Mouse (Mus musculus): Measurements from ENCODE around the gene Sema6b. TPM values are rescaled to one million over a fixed set of nuclear protein-coding genes. Genes with fewer than 3 reads are reported as not detected.

Gene Sema6b
- polyA plus RNA-seq, 1 experiment from 2014 or later = 9.4 TPM

GRCm38 (mm10) chr17:56125276-56125630 is 14.9 kb downstream of the Sema6b start:
- Histone ChIP-seq H3K36me3 (ENCODE audit: control insufficient read depth, insufficient read depth, low read length) (peaks cover 34% of the 10 kb centered on the region), H3K4me3 (ENCODE audit: low read depth, low read length) (no peak overlapping the region), H3K27me3 (replicated peaks; ENCODE audit: control insufficient read depth, insufficient read depth, low read length) (peaks cover 43% of the 10 kb centered on the region), H3K4me1 (ENCODE audit: control insufficient read depth, insufficient read depth, low read length) (no peaks in the 10 kb centered on the region), H3K27ac (ENCODE audit: low read depth, low read length) (no peak overlapping the region), H3K9ac (ENCODE audit: low read length) (no peak overlapping the region), H3K9me3 (replicated peaks; ENCODE audit: control insufficient read depth, low read length) (peaks cover 10% of the 10 kb centered on the region), H3K4me2 (ENCODE audit: low read length) (no peak overlapping the region)
- DNase-seq (ENCODE audit: low spot score) (no peak), ATAC-seq (no peak)
- 87% methylated on average over 4 of the region's 4 CpGs for WGBS

DNA sequence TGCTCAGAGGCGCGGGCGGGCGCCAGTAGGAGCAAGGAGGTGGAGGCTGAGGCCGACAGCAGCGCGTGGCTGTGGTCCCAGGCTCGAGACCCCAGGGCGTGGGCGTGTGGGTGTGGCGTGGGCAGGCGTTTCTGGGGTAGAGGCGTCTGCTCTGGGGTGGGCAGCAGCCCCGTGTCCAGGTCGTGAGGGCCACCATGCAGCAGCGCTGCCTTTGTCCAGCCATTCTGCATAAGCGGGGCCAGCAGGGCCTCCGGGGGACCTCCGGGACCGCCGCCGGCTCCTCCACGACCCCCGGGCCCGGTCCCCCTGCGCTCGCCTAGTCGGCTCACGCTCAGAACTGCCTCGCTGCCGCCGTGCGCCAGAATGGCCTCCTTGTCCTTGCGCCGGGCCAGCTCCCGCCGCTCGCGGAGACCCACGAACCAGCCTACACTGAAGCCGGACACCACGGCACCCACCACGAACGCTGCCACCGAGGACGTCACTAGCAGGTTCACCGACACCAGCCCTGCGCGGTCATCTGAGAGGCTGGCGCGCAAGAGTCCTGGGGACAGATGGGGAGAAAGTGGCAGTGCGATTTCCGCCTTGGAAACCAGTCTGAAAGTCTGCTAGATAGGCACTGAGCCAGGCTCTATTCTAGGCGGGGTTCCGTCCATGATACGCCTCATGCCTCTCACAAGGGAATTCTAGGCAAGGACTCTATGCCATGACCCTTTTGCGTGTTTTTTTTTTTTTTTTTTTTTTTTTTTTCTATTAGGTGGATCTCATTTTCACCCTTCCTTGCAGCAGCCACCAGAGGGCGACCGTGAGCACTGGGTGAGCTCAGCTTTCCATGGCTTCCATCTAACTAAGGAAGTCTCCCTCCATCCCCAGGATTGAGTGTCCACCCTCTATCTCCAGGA is 15.5 kb downstream of the Sema6b start:
- H3K9ac ChIP-seq (ENCODE audit: low read length) = peak overlapping the region; percentile 45
- H3K36me3 ChIP-seq (ENCODE audit: control insufficient read depth, insufficient read depth, low read length) = peaks cover 32% of the 10 kb centered on the region
- H3K27ac ChIP-seq (ENCODE audit: low read depth, low read length) = no peak overlapping the region
- H3K9me3 ChIP-seq (replicated peaks; ENCODE audit: control insufficient read depth, low read length) = peaks cover 10% of the 10 kb centered on the region
- no peaks in the 10 kb centered on the region for H3K4me1 ChIP-seq (ENCODE audit: control insufficient read depth, insufficient read depth, low read length)
- DNase-seq (ENCODE audit: low spot score) (peak; percentile 51), ATAC-seq (peak; percentile 11; the same call in 1 of the 2 replicates)
- peaks cover 50% of the 10 kb centered on the region for H3K27me3 ChIP-seq (replicated peaks; ENCODE audit: control insufficient read depth, insufficient read depth, low read length)
- peak overlapping the region; percentile 20; the same call in 1 of the 2 replicates for H3K4me3 ChIP-seq (ENCODE audit: low read depth, low read length)
- peak overlapping the region; percentile 44 for H3K4me2 ChIP-seq (ENCODE audit: low read length)
- WGBS = 6% methylated on average over 52 of the region's 59 CpGs

DNA sequence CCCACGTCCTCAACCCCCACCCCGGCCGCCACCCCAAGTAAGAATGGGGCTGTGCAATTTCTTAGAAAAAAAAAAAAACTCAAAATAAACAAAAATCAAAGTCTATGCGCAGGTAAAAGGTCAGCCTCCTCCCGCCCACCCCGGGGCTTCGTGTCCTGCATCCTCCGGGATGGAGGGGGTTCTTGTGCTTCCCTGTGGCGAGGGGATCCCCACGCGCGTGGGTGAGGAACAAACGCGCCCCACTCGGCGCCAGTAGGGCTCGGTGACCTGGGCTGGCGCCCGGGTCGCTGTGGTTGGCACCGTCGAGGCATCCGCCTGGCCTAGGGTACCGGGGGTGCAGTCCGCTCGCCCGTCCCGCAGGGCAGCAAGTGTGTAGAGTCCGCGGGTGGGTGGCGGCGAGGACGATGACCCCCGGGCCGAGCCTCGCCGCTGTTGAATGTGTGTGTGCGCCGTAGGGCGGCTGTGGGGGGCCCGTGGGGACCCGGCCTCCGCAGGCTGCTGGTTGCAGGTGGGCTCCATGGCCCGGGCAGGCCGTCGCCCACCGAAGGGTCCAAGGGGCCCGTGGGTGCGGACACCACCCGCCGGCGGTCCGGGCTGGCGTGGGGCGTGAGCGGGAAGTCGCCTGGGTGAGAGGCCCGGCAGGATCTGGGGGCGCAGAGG is 16.3 kb downstream of the Sema6b start:
- peaks cover 10% of the 10 kb centered on the region for H3K9me3 ChIP-seq (replicated peaks; ENCODE audit: control insufficient read depth, low read length)
- H3K4me2 ChIP-seq (ENCODE audit: low read length) = peak overlapping the region; percentile 44
- ATAC-seq (peak; percentile 9; the same call in 1 of the 2 replicates), DNase-seq (ENCODE audit: low spot score) (no peak)
- H3K4me3 ChIP-seq (ENCODE audit: low read depth, low read length) = no peak overlapping the region
- no peaks in the 10 kb centered on the region for H3K4me1 ChIP-seq (ENCODE audit: control insufficient read depth, insufficient read depth, low read length)
- no peak overlapping the region for H3K27ac ChIP-seq (ENCODE audit: low read depth, low read length)
- H3K9ac ChIP-seq (ENCODE audit: low read length) = no peak overlapping the region
- WGBS = 54% methylated on average over 59 of the region's 59 CpGs
- peaks cover 28% of the 10 kb centered on the region for H3K36me3 ChIP-seq (ENCODE audit: control insufficient read depth, insufficient read depth, low read length)
- peaks cover 57% of the 10 kb centered on the region for H3K27me3 ChIP-seq (replicated peaks; ENCODE audit: control insufficient read depth, insufficient read depth, low read length)

- Histone ChIP-seq H3K36me3 (ENCODE audit: control insufficient read depth, insufficient read depth, low read length) (peaks cover 25% of the 10 kb centered on the region), H3K27me3 (replicated peaks; ENCODE audit: control insufficient read depth, insufficient read depth, low read length) (peaks cover 64% of the 10 kb centered on the region), H3K9ac (ENCODE audit: low read length) (no peak overlapping the region), H3K9me3 (replicated peaks; ENCODE audit: control insufficient read depth, low read length) (peaks cover 10% of the 10 kb centered on the region), H3K4me1 (ENCODE audit: control insufficient read depth, insufficient read depth, low read length) (no peaks in the 10 kb centered on the region), H3K4me2 (ENCODE audit: low read length) (no peak overlapping the region), H3K27ac (ENCODE audit: low read depth, low read length) (no peak overlapping the region), H3K4me3 (ENCODE audit: low read depth, low read length) (no peak overlapping the region)
- ATAC-seq (no peak), DNase-seq (ENCODE audit: low spot score) (no peak)
- WGBS = 87% methylated on average over 12 of the region's 12 CpGs
Observed at GRCm38 (mm10) chr17:56123161-56123560, 17.0 kb downstream of the Sema6b start.

DNA sequence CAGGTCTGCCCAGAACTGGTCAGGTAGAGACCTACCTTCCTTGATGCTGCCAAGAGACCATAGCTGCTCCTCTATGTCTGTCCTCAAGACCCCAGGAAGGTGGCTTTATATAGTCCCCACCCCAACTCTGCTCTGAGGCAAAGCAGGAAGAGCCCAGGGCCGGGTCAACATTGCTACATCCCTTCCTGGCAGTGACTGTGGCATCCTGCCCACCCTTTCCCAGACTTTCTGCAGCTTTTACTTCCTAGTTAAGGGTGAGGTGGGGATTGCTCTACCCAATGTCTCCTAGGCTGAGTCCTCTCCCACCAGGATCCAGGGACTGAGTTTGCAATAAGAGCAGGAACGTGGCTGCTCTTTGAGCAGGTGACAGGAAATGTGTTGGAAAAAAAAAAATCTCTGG is 18.3 kb downstream of the Sema6b start, which contains the start of gene Lrg1:
Gene Lrg1 (minus strand): TSS at position 176 of the 400 bp plus-strand sequence.
- no peak for DNase-seq (ENCODE audit: low spot score)
- peaks cover 65% of the 10 kb centered on the region for H3K27me3 ChIP-seq (replicated peaks; ENCODE audit: control insufficient read depth, insufficient read depth, low read length)
- no peak within 1 kb of the TSS for H3K4me3 ChIP-seq (ENCODE audit: low read depth, low read length)
- H3K27ac ChIP-seq (ENCODE audit: low read depth, low read length) = no peak within 1 kb of the TSS
- H3K9me3 ChIP-seq (replicated peaks; ENCODE audit: control insufficient read depth, low read length) = peaks cover 10% of the 10 kb centered on the region
- H3K36me3 ChIP-seq (ENCODE audit: control insufficient read depth, insufficient read depth, low read length) = peaks cover 15% of the 10 kb centered on the region
- no peak within 1 kb of the TSS for H3K4me2 ChIP-seq (ENCODE audit: low read length)
- no peak within 1 kb of the TSS for H3K9ac ChIP-seq (ENCODE audit: low read length)
- no peak for ATAC-seq
- 0 out of 2 replicates have a peak, but pooled peaks cover 4% of the 10 kb centered on the region for H3K4me1 ChIP-seq (ENCODE audit: control insufficient read depth, insufficient read depth, low read length)
- WGBS = 57% methylated on average over 2 of the region's 2 CpGs

GRCm38 (mm10) chr17:56119981-56120880 is 19.9 kb downstream of the Sema6b start:
- Histone ChIP-seq H3K27me3 (replicated peaks; ENCODE audit: control insufficient read depth, insufficient read depth, low read length) (peaks cover 72% of the 10 kb centered on the region), H3K27ac (ENCODE audit: low read depth, low read length) (no peak overlapping the region), H3K4me1 (ENCODE audit: control insufficient read depth, insufficient read depth, low read length) (0 out of 2 replicates have a peak, but pooled peaks cover 4% of the 10 kb centered on the region), H3K36me3 (ENCODE audit: control insufficient read depth, insufficient read depth, low read length) (peaks cover 14% of the 10 kb centered on the region), H3K9me3 (replicated peaks; ENCODE audit: control insufficient read depth, low read length) (peaks cover 10% of the 10 kb centered on the region), H3K4me3 (ENCODE audit: low read depth, low read length) (no peak overlapping the region), H3K4me2 (ENCODE audit: low read length) (no peak overlapping the region), H3K9ac (ENCODE audit: low read length) (no peak overlapping the region)
- ATAC-seq = no peak
- no peak for DNase-seq (ENCODE audit: low spot score)
- WGBS = 11% methylated on average over 65 of the region's 66 CpGs

DNA sequence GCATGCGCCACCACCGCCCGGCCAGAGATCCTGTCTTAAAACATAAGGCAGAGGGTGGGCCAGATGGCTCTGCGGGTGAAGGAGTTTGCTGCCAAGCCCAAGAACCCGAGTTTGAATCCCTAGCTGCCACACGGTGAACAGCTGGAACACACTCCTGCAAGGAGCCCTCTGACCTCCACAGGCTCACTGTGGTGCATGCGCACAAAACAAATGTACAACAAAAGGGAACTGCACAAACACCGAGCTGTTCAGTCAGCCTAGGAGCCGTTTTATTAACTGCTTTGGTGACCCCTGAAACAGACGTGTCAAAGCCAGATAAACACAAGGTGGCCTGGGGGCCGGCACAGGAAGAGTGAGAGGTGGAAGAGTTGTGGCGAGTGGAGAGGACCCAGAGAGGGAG is 20.7 kb downstream of the Sema6b start:
- peaks cover 10% of the 10 kb centered on the region for H3K9me3 ChIP-seq (replicated peaks; ENCODE audit: control insufficient read depth, low read length)
- no peak overlapping the region for H3K4me2 ChIP-seq (ENCODE audit: low read length)
- 52% methylated on average over 12 of the region's 12 CpGs for WGBS
- 0 out of 2 replicates have a peak, but pooled peaks cover 4% of the 10 kb centered on the region for H3K4me1 ChIP-seq (ENCODE audit: control insufficient read depth, insufficient read depth, low read length)
- peaks cover 11% of the 10 kb centered on the region; the same call in 1 of the 2 replicates for H3K36me3 ChIP-seq (ENCODE audit: control insufficient read depth, insufficient read depth, low read length)
- DNase-seq (ENCODE audit: low spot score) = no peak
- no peak for ATAC-seq
- no peak overlapping the region for H3K27ac ChIP-seq (ENCODE audit: low read depth, low read length)
- no peak overlapping the region for H3K4me3 ChIP-seq (ENCODE audit: low read depth, low read length)
- H3K27me3 ChIP-seq (replicated peaks; ENCODE audit: control insufficient read depth, insufficient read depth, low read length) = peaks cover 68% of the 10 kb centered on the region
- H3K9ac ChIP-seq (ENCODE audit: low read length) = no peak overlapping the region

- WGBS = 2% methylated on average over 27 of the region's 27 CpGs
- Histone ChIP-seq H3K27me3 (replicated peaks; ENCODE audit: control insufficient read depth, insufficient read depth, low read length) (peaks cover 48% of the 10 kb centered on the region), H3K9ac (ENCODE audit: low read length) (peak within 1 kb of the TSS; percentile 14; the same call in 1 of the 2 replicates)
Observed at GRCm38 (mm10) chr17:56117251-56117710, 22.9 kb downstream of the Sema6b start, which contains the start of gene Plin5. Gene Plin5 (minus strand): TSS chr17:56117596.

More at GRCm38 (mm10) chr17:56117251-56117710, 22.9 kb downstream of the Sema6b start, which contains the start of gene Plin5:
- H3K27ac ChIP-seq (ENCODE audit: low read depth, low read length) = no peak within 1 kb of the TSS
- ATAC-seq (peak; percentile 44; the same call in 1 of the 2 replicates), DNase-seq (ENCODE audit: low spot score) (peak; percentile 34)
- peak within 1 kb of the TSS; percentile 10; the same call in 1 of the 2 replicates for H3K4me3 ChIP-seq (ENCODE audit: low read depth, low read length)
- 0 out of 2 replicates have a peak, but pooled peaks cover 4% of the 10 kb centered on the region for H3K4me1 ChIP-seq (ENCODE audit: control insufficient read depth, insufficient read depth, low read length)
- peaks cover 4% of the 10 kb centered on the region; the same call in 1 of the 2 replicates for H3K9me3 ChIP-seq (replicated peaks; ENCODE audit: control insufficient read depth, low read length)
- peak within 1 kb of the TSS; percentile 46 for H3K4me2 ChIP-seq (ENCODE audit: low read length)
- no peaks in the 10 kb centered on the region for H3K36me3 ChIP-seq (ENCODE audit: control insufficient read depth, insufficient read depth, low read length)
